20 mouse cellular contexts compared by ENCODE assay signal in genomic region chr11:88665799-88666198, GRCm38 (mm10). TPM values are rescaled to one million over a fixed set of nuclear protein-coding genes. Genes with fewer than 3 reads are reported as not detected.
DNase-seq lines count a peak whose midpoint lies in the region; ATAC-seq and TF ChIP-seq lines count a peak whose summit lies in the region.
"Had no signal": no experiment of that assay in that cellular context is flagged by ENCODE, and none has a peak within 500 bp of the region (broad histone marks: within the 10 kb centered on the region; RNA-seq: fewer than 3 reads in every experiment).

No protein-coding gene starts in this region.

- no peak overlapping the region for H3K9ac ChIP-seq in hindbrain, embryonic 13.5 days
- no peak overlapping the region for H3K9ac ChIP-seq in hindbrain, embryonic 11.5 days (ENCODE audit: low read depth, low read length)
- H3K9ac ChIP-seq in forebrain, embryonic 15.5 days (replicated peaks), result no peak overlapping the region
- H3K9ac ChIP-seq in midbrain, embryonic 14.5 days (replicated peaks; ENCODE audit: low read length), result no peak overlapping the region
- H3K9ac ChIP-seq: embryonic facial prominence, embryonic 12.5 days; heart, embryonic 15.5 days; intestine, embryonic 15.5 days; lung, embryonic 14.5 days had no signal

- TF ChIP-seq CTCF in brain, embryonic 14.5 days (IDR thresholded peaks at IDR 0.05; ENCODE audit: borderline replicate concordance, extremely low read depth, insufficient read depth, insufficient read length), result no peak

- no peaks in the 10 kb centered on the region for H3K9me3 ChIP-seq in hindbrain, embryonic 13.5 days
- H3K9me3 ChIP-seq in hindbrain, embryonic 11.5 days (ENCODE audit: control insufficient read depth, low read length), result no peaks in the 10 kb centered on the region
- no peaks in the 10 kb centered on the region for H3K9me3 ChIP-seq in forebrain, embryonic 15.5 days
- H3K9me3 ChIP-seq in midbrain, embryonic 14.5 days (ENCODE audit: control insufficient read depth, low read length), result no peaks in the 10 kb centered on the region
- H3K9me3 ChIP-seq: embryonic facial prominence, embryonic 12.5 days; heart, embryonic 15.5 days; intestine, embryonic 15.5 days had no signal

- H3K27ac ChIP-seq in hindbrain, embryonic 13.5 days, result peak overlapping the region; percentile 49; the same call in 1 of the 2 replicates
- H3K27ac ChIP-seq in hindbrain, embryonic 11.5 days (ENCODE audit: low read depth, low read length), result no peak overlapping the region
- H3K27ac ChIP-seq in forebrain, embryonic 15.5 days (replicated peaks), result 0 out of 2 replicates have a peak overlapping the region, but pooled peaks have one; percentile 23
- H3K27ac ChIP-seq in midbrain, embryonic 14.5 days (replicated peaks; ENCODE audit: low read depth, low read length), result peak overlapping the region; percentile 63
- H3K27ac ChIP-seq: embryonic facial prominence, embryonic 12.5 days; heart, embryonic 15.5 days; intestine, embryonic 15.5 days had no signal

- WGBS in hindbrain, embryonic 13.5 days, result 73% methylated on average over 15 of the region's 15 CpGs
- WGBS in hindbrain, embryonic 11.5 days, result 91% methylated on average over 15 of the region's 15 CpGs
- 31% methylated on average over 15 of the region's 15 CpGs for WGBS in forebrain, embryonic 15.5 days
- 59% methylated on average over 15 of the region's 15 CpGs for WGBS in midbrain, embryonic 14.5 days

- no peak overlapping the region for H3K4me3 ChIP-seq in hindbrain, embryonic 13.5 days
- H3K4me3 ChIP-seq in hindbrain, embryonic 11.5 days (ENCODE audit: low read depth, low read length), result no peak overlapping the region
- no peak overlapping the region for H3K4me3 ChIP-seq in forebrain, embryonic 15.5 days
- H3K4me3 ChIP-seq in midbrain, embryonic 14.5 days (replicated peaks; ENCODE audit: low read depth, low read length), result no peak overlapping the region
- H3K4me3 ChIP-seq: embryonic facial prominence, embryonic 12.5 days; heart, embryonic 15.5 days; intestine, embryonic 15.5 days had no signal

- H3K4me1 ChIP-seq in hindbrain, embryonic 13.5 days (replicated peaks), result peaks cover 66% of the 10 kb centered on the region
- H3K4me1 ChIP-seq in hindbrain, embryonic 11.5 days (replicated peaks; ENCODE audit: control insufficient read depth, insufficient read depth, low read length), result no peaks in the 10 kb centered on the region
- H3K4me1 ChIP-seq in forebrain, embryonic 15.5 days, result peaks cover 23% of the 10 kb centered on the region
- peaks cover 38% of the 10 kb centered on the region for H3K4me1 ChIP-seq in midbrain, embryonic 14.5 days (ENCODE audit: control insufficient read depth, insufficient read depth, low read length)

- H3K36me3 ChIP-seq in hindbrain, embryonic 13.5 days, result peaks cover 54% of the 10 kb centered on the region
- peaks cover 11% of the 10 kb centered on the region for H3K36me3 ChIP-seq in hindbrain, embryonic 11.5 days (ENCODE audit: control insufficient read depth, insufficient read depth, low read length)
- 0 out of 2 replicates have a peak, but pooled peaks cover 5% of the 10 kb centered on the region for H3K36me3 ChIP-seq in forebrain, embryonic 15.5 days
- H3K36me3 ChIP-seq in midbrain, embryonic 14.5 days (ENCODE audit: control insufficient read depth, insufficient read depth, low read length), result peaks cover 43% of the 10 kb centered on the region
- H3K36me3 ChIP-seq: intestine, embryonic 15.5 days had no signal

- intact Hi-C loops in heart, postnatal 14 days (cut with DNase I), result no loop called here

- DNase-seq in hindbrain, embryonic 11.5 days (ENCODE audit: low spot score), result no peak
- peak; percentile 57 for DNase-seq in brain, embryonic 14.5 days (ENCODE audit: low read depth)
- peak; percentile 51 for DNase-seq in midbrain, embryonic 14.5 days
- DNase-seq in kidney, adult 9 months, result no peak
- DNase-seq in heart, postnatal 14 days, result no peak
- DNase-seq: adrenal gland, adult 8-10 months; cerebellum, adult 18-20 months; cerebellum, postnatal 14 days; heart, postnatal 4 days; kidney, postnatal 36 days; layer of hippocampus, postnatal 36 days; lung, embryonic 14.5 days; right cerebral cortex, postnatal 14 days; spleen, adult 18-20 months had no signal

- TF ChIP-seq POLR2A in brain, embryonic 14.5 days (IDR thresholded peaks at IDR 0.05; ENCODE audit: borderline replicate concordance, extremely low read depth, insufficient read depth, insufficient read length, poor library complexity, severe bottlenecking), result no peak

- H3K27me3 ChIP-seq in hindbrain, embryonic 13.5 days, result no peaks in the 10 kb centered on the region
- H3K27me3 ChIP-seq in hindbrain, embryonic 11.5 days (ENCODE audit: control insufficient read depth, insufficient read depth, low read length), result no peaks in the 10 kb centered on the region
- no peaks in the 10 kb centered on the region for H3K27me3 ChIP-seq in forebrain, embryonic 15.5 days
- H3K27me3 ChIP-seq in midbrain, embryonic 14.5 days (ENCODE audit: control insufficient read depth, insufficient read depth, low read length), result no peaks in the 10 kb centered on the region
- H3K27me3 ChIP-seq: embryonic facial prominence, embryonic 12.5 days; heart, embryonic 15.5 days; intestine, embryonic 15.5 days had no signal

- no peak overlapping the region for H3K4me2 ChIP-seq in hindbrain, embryonic 13.5 days
- H3K4me2 ChIP-seq in hindbrain, embryonic 11.5 days (replicated peaks; ENCODE audit: low read depth, low read length), result no peak overlapping the region
- H3K4me2 ChIP-seq in forebrain, embryonic 15.5 days (replicated peaks), result no peak overlapping the region
- H3K4me2 ChIP-seq in midbrain, embryonic 14.5 days (ENCODE audit: low read length), result no peak overlapping the region
- H3K4me2 ChIP-seq: embryonic facial prominence, embryonic 12.5 days; heart, embryonic 15.5 days; intestine, embryonic 15.5 days; lung, embryonic 14.5 days had no signal

- ATAC-seq in hindbrain, embryonic 13.5 days (ENCODE audit: low FRiP score), result no peak
- no peak for ATAC-seq in hindbrain, embryonic 11.5 days (ENCODE audit: low FRiP score)
- no peak for ATAC-seq in forebrain, embryonic 15.5 days (replicated peaks)
- no peak for ATAC-seq in midbrain, embryonic 14.5 days (ENCODE audit: low FRiP score, low TSS enrichment)
- ATAC-seq: activated CD4-positive, CD25-positive, alpha-beta regulatory T cell, adult 4 months; intestine, embryonic 15.5 days had no signal

RNA-seq across cellular contexts. Expression of gene Msi2, which starts 52.5 kb away (rescaled TPM):
- 36.6 and 41.0 TPM in 2 replicates for polyA plus RNA-seq in hindbrain, embryonic 13.5 days (2015; fragmentation: Nextera tagmentation; extraction: Ambion mirVana)
- polyA plus RNA-seq in hindbrain, embryonic 11.5 days (2014; fragmentation: Nextera tagmentation; extraction: Ambion mirVana), result 26.7 and 40.1 TPM in 2 replicates
- 74.1 and 90.4 TPM in 2 replicates for polyA plus RNA-seq in brain, embryonic 14.5 days (2012; rRNA removed)
- polyA plus RNA-seq in forebrain, embryonic 15.5 days (2015; fragmentation: Nextera tagmentation; extraction: Ambion mirVana), result 25.3 and 27.1 TPM in 2 replicates
- polyA plus RNA-seq in midbrain, embryonic 14.5 days (2014; fragmentation: Nextera tagmentation; extraction: Ambion mirVana), result 33.1 and 61.8 TPM in 2 replicates
- 100 to 1,000 TPM; 196 to 206 TPM for total RNA-seq in heart, postnatal 14 days (2021)

Comparison
In these comparisons a context has a peak if more than half of its experiments do, and no peak if none do; other contexts are left out.
1. DNase-seq: peak in brain, embryonic 14.5 days (single experiment) and midbrain, embryonic 14.5 days (single experiment); none in hindbrain, embryonic 11.5 days (single experiment), kidney, adult 9 months (single experiment) and heart, postnatal 14 days (0 of 2).